Mouse (Mus musculus) heart, embryonic 11.5 days (tissue): Measurements from ENCODE around the gene Madcam1. TPM values are rescaled to one million over a fixed set of nuclear protein-coding genes. Genes with fewer than 3 reads are reported as not detected.

ENCODE experiments used
- ATAC-seq: fragments of 200-750 bp; cut with Nextera tagmentation; replicated peaks from 2 replicates; pipeline ENCODE4 v1.8.0; 2017; ENCODE audit warnings: moderate library complexity; ENCODE audit not compliant: insufficient number of reproducible peaks, low FRiP score, low TSS enrichment
- H3K27ac ChIP-seq: fragments of 300-500 bp; sonication (generic); 2 replicates; pipeline ENCODE4 v1.5.1; 2014; ENCODE audit warnings: mild to moderate bottlenecking, low read depth, low read length
- H3K27me3 ChIP-seq: fragments of 300-500 bp; sonication (generic); 2 replicates; pipeline ENCODE4 v1.6.1; 2014; ENCODE audit warnings: mild to moderate bottlenecking, low read length, mixed read lengths; ENCODE audit not compliant: control insufficient read depth, insufficient read depth
- H3K36me3 ChIP-seq: fragments of 300-500 bp; sonication (generic); 2 replicates; pipeline ENCODE4 v1.6.1; 2014; ENCODE audit warnings: mild to moderate bottlenecking, low read length, moderate library complexity, mixed read lengths; ENCODE audit not compliant: control insufficient read depth, insufficient read depth
- H3K4me1 ChIP-seq: fragments of 300-500 bp; sonication (generic); 2 replicates; pipeline ENCODE4 v1.6.1; 2014; ENCODE audit warnings: low read length; ENCODE audit not compliant: control insufficient read depth, insufficient read depth
- H3K4me2 ChIP-seq: fragments of 300-500 bp; sonication (generic); 2 replicates; pipeline ENCODE4 v1.6.1; 2014; ENCODE audit warnings: mild to moderate bottlenecking, moderate library complexity
- H3K4me3 ChIP-seq: fragments of 300-500 bp; sonication (generic); 2 replicates; pipeline ENCODE4 v1.5.1; 2014; ENCODE audit warnings: low read depth, low read length
- H3K9ac ChIP-seq: fragments of 300-500 bp; sonication (generic); 2 replicates; pipeline ENCODE4 v1.6.1; 2014; ENCODE audit warnings: mild to moderate bottlenecking, low read depth, low read length, moderate library complexity
- H3K9me3 ChIP-seq: fragments of 300-500 bp; sonication (generic); replicated peaks from 2 replicates; pipeline ENCODE4 v1.6.1; 2016; ENCODE audit warnings: low read length; ENCODE audit not compliant: control insufficient read depth
- WGBS: fragments of 180-500 bp; shearing (Covaris S2); extraction: QIAGEN DNeasy Blood & Tissue Kit; methylation state at CpG from one replicate; pipeline ENCODE4 v1.1.7; 2014; ENCODE audit not compliant: insufficient replicate concordance; 5-methylcytosine and 5-hydroxymethylcytosine counted together
- polyA plus RNA-seq: library from polyadenylated mRNA; unstranded; fragments of >200 nt; fragmentation: Nextera tagmentation; extraction: Ambion mirVana; gene quantifications from 2 replicates; pipeline ENCODE4 v1.2.1, GENCODE M21; 2014

The Madcam1 gene
- 1.1 and 1.5 TPM in 2 replicates for polyA plus RNA-seq

- H3K4me1 ChIP-seq = peaks cover 3% of the 10 kb centered on the region; the same call in 1 of the 2 replicates
- no peak within 1 kb of the TSS for H3K27ac ChIP-seq
- no peak within 1 kb of the TSS for H3K9ac ChIP-seq
- 12% methylated on average over 13 of the region's 13 CpGs for WGBS
- 0 out of 2 replicates have a peak, but pooled peaks cover 6% of the 10 kb centered on the region for H3K27me3 ChIP-seq
- H3K4me2 ChIP-seq = no peak within 1 kb of the TSS
- H3K36me3 ChIP-seq = no peaks in the 10 kb centered on the region
- no peaks in the 10 kb centered on the region for H3K9me3 ChIP-seq
- H3K4me3 ChIP-seq = no peak within 1 kb of the TSS
- 0 out of 2 replicates have a peak, but pooled peaks have one; percentile 12 for ATAC-seq
Observed at GRCm38 (mm10) chr10:79664131-79664665, at the start of gene Madcam1. Madcam1 (plus strand) TSS chr10:79664559.

- Histone ChIP-seq H3K4me1 (peaks cover 15% of the 10 kb centered on the region), H3K27me3 (peaks cover 33% of the 10 kb centered on the region), H3K9me3 (no peaks in the 10 kb centered on the region), H3K9ac (no peak overlapping the region), H3K27ac (no peak overlapping the region), H3K4me3 (no peak overlapping the region), H3K36me3 (no peaks in the 10 kb centered on the region), H3K4me2 (no peak overlapping the region)
- no peak for ATAC-seq
- WGBS = 12% methylated on average over 8 of the region's 8 CpGs
Observed at GRCm38 (mm10) chr10:79615860-79616259, 48.5 kb upstream of the Madcam1 start.

GRCm38 (mm10) chr10:79616376-79616775 is 48.0 kb upstream of the Madcam1 start:
- WGBS = 82% methylated on average over 5 of the region's 5 CpGs
- no peak overlapping the region for H3K4me2 ChIP-seq
- H3K36me3 ChIP-seq = no peaks in the 10 kb centered on the region
- no peaks in the 10 kb centered on the region for H3K9me3 ChIP-seq
- peaks cover 30% of the 10 kb centered on the region for H3K27me3 ChIP-seq
- no peak overlapping the region for H3K27ac ChIP-seq
- no peak overlapping the region for H3K4me3 ChIP-seq
- H3K4me1 ChIP-seq = peaks cover 15% of the 10 kb centered on the region
- H3K9ac ChIP-seq = no peak overlapping the region
- ATAC-seq = no peak

- WGBS = 71% methylated on average over 12 of the region's 12 CpGs
- H3K36me3 ChIP-seq = no peaks in the 10 kb centered on the region
- H3K9me3 ChIP-seq = no peaks in the 10 kb centered on the region
Observed at GRCm38 (mm10) chr10:79623950-79624349, 40.4 kb upstream of the Madcam1 start.

GRCm38 (mm10) chr10:79625398-79625797 is 39.0 kb upstream of the Madcam1 start:
- no peak overlapping the region for H3K4me2 ChIP-seq
- no peak for ATAC-seq

More at GRCm38 (mm10) chr10:79623950-79624349, 40.4 kb upstream of the Madcam1 start:
- H3K27me3 ChIP-seq = 0 out of 2 replicates have a peak, but pooled peaks cover 2% of the 10 kb centered on the region
- H3K4me1 ChIP-seq = no peaks in the 10 kb centered on the region
- no peak overlapping the region for H3K4me3 ChIP-seq
- no peak for ATAC-seq
- H3K9ac ChIP-seq = no peak overlapping the region
- no peak overlapping the region for H3K4me2 ChIP-seq
- no peak overlapping the region for H3K27ac ChIP-seq

GRCm38 (mm10) chr10:79626156-79626555 is 38.2 kb upstream of the Madcam1 start:
- H3K27ac ChIP-seq = no peak overlapping the region
- H3K9ac ChIP-seq = no peak overlapping the region
- ATAC-seq = no peak
- H3K9me3 ChIP-seq = no peaks in the 10 kb centered on the region
- no peaks in the 10 kb centered on the region for H3K4me1 ChIP-seq
- no peaks in the 10 kb centered on the region for H3K36me3 ChIP-seq
- H3K4me2 ChIP-seq = no peak overlapping the region
- WGBS = 82% methylated on average over 10 of the region's 10 CpGs
- 0 out of 2 replicates have a peak, but pooled peaks cover 2% of the 10 kb centered on the region for H3K27me3 ChIP-seq
- H3K4me3 ChIP-seq = no peak overlapping the region

More at GRCm38 (mm10) chr10:79625398-79625797, 39.0 kb upstream of the Madcam1 start:
- Histone ChIP-seq H3K9me3 (no peaks in the 10 kb centered on the region), H3K36me3 (no peaks in the 10 kb centered on the region), H3K9ac (no peak overlapping the region), H3K27me3 (0 out of 2 replicates have a peak, but pooled peaks cover 2% of the 10 kb centered on the region), H3K4me3 (no peak overlapping the region), H3K27ac (no peak overlapping the region), H3K4me1 (no peaks in the 10 kb centered on the region)
- WGBS = 73% methylated on average over 9 of the region's 9 CpGs

GRCm38 (mm10) chr10:79628377-79628776 is 36.0 kb upstream of the Madcam1 start:
- H3K36me3 ChIP-seq = no peaks in the 10 kb centered on the region
- H3K4me2 ChIP-seq = no peak overlapping the region
- no peaks in the 10 kb centered on the region for H3K4me1 ChIP-seq
- no peak for ATAC-seq
- H3K4me3 ChIP-seq = no peak overlapping the region
- WGBS = 83% methylated on average over 5 of the region's 5 CpGs
- no peak overlapping the region for H3K27ac ChIP-seq
- no peak overlapping the region for H3K9ac ChIP-seq
- no peaks in the 10 kb centered on the region for H3K9me3 ChIP-seq
- H3K27me3 ChIP-seq = 0 out of 2 replicates have a peak, but pooled peaks cover 2% of the 10 kb centered on the region

- 77% methylated on average over 4 of the region's 4 CpGs for WGBS
- no peak for ATAC-seq
- Histone ChIP-seq H3K4me3 (no peak overlapping the region), H3K36me3 (no peaks in the 10 kb centered on the region), H3K4me2 (no peak overlapping the region), H3K27me3 (peaks cover 4% of the 10 kb centered on the region), H3K9ac (no peak overlapping the region), H3K4me1 (no peaks in the 10 kb centered on the region), H3K9me3 (no peaks in the 10 kb centered on the region), H3K27ac (no peak overlapping the region)
Observed at GRCm38 (mm10) chr10:79631432-79631831, 32.9 kb upstream of the Madcam1 start.
